Mouse (Mus musculus): Measurements from ENCODE around the gene Vwa8. TPM values are rescaled to one million over a fixed set of nuclear protein-coding genes. Genes with fewer than 3 reads are reported as not detected.

Vwa8 gene
- total RNA-seq, 2 experiments from 2014 or later: 18.6 to 21.4 TPM

DNA sequence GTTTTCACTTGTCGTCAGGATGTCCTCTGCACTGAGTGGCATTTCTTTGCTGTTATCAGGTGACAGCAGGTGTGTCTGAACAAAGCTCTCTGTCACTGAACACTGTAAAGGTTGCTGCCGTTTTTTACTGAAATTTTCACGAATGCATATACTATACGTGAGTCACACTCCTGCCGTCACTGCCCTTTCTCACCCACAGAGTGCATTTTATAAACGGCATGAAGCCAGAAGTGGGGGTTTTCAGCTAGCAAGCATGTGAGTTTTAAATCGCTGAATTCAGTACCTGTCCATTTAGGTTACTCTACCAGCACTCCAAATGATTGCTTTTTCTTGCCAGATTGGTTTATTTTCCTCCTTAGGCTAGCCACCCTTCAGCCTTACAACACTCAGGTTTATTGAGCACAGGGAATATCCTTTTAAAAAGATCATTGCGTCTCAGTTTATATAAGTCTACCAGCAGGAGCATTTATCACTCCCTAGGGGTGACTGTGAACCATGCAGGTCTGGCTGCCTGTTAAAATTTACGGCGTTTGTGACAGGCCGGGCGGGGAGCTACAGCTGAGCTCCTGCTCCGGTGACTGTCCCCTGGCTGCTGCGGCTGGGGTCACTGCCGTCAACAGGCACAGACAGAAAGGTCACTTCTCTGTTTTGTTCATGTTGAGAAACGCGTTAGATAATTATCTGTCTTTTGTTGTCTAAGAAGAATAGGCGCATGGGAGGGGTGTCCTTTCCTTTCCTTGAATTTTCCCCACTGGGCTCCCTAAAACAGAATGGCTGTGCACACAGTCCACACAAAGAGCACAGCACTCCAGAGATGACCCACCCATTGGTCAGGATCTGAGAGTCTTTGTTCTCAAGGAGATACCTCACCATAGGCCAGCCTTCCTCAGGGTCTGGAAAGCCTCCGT lies 291.3 kb downstream of the Vwa8 start:
- DNase-seq (ENCODE audit: low spot score in 2 of 2): no peak

DNA sequence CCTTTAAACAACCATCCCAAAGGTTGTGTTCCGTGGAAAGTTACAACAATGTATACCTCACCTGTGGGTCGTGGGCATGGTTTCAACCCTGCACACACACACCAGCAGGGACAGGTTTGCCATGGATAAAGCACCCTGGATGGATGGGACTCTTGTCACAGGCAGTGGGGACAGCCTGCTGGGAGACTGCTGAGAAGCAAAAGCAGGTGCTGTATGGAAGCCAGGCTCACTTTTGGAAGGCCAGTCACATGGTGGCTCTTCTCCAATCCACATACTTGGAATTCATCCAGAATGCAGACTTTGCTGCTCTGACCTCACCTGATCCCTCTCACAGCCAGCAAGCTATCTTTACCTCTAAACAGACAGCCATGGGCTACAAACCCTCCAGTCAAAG lies 292.0 kb downstream of the Vwa8 start:
- no peak for DNase-seq (ENCODE audit: low spot score in 2 of 2)

DNA sequence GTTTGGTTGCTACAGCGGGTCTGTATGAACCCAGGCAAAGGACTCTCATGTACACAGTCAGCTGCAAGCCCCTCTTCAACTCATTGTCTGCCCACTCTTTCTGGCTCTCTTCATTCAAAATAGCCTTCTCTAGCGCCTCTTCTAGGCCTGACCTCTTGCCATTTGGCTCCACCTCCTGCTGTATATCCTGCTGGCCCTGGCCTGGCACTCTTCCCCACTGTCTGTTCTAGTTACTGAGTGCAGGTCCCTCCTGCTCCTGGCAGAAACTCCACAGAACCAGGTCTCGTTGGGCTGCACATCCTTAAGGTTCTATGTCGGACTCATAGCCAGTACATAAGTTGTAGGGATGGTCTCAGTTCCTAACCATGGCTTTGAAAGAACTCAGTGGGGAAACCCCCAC lies 293.5 kb downstream of the Vwa8 start:
- DNase-seq (ENCODE audit: low spot score in 2 of 2): no peak

DNA sequence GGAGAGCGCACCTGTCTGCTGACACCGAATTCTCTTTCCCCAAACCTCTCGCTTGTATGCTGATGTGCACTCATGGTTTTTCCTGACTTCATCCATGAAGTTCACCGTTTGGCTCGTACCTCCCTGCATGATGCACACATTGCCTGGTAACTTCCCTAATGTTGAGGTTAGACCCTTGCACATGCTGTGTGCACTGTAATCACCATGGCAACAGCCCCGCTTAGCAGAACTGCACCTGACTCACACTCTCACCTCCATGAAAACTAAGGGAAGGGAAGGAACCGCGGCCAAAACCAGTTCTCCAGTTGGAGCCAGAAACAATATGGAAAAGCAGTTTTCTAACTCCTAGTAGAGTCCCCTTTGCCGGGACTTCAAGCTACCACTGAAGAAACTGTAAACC lies 294.8 kb downstream of the Vwa8 start:
- DNase-seq (ENCODE audit: low spot score in 2 of 2): no peak

DNA sequence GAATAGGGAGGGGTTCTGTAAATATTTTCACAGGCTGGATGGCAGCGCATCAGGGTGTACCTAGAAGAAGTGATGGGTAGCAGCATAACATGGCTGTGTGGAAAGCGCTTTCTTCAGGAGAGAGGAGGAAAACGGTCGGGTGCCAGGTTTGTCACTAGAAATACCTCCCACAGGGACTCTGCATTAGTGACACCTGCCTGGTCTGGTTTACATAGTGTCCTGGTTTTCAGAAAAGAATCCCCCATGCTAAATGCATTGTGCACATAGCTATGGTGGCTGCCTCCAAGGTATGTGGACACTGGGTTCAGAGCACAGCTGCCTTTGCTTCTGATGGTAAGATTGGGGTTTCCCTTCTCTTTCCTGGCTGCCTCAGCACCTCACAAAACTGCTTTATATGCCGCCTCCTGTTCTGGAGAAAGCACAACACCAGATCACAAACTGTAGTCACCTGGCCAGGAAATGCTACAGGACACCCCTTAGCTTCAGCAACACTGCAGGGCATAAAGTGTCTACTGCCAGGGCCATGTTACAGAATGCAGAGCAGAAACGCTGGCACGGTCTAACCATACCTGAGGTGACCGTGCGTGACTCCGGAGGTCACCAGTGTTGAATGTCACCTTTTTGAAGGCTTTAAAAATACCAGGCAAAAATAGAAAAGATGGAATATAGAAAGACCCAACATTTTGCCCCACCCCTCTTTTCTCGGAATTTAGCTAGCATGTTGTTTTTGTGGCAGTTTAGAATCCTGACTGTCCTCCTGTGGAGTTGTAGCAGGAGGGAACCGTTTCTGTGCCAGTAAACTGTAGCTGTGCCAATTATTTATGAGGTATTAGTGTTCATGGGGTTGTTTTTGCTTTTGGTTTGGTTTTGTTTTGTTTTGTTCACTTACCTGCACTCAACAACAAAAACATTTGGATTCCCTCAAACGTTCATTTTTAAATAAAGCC lies 295.7 kb downstream of the Vwa8 start:
- no peak for DNase-seq (ENCODE audit: low spot score in 2 of 2)

- no peak for DNase-seq (ENCODE audit: low spot score in 2 of 2)
These were observed 302.9 kb downstream of the Vwa8 start for GRCm38 (mm10) chr14:79151711-79152110.

GRCm38 (mm10) chr14:79153896-79154295 lies 305.0 kb downstream of the Vwa8 start:
- DNase-seq (ENCODE audit: low spot score in 2 of 2): no peak

DNA sequence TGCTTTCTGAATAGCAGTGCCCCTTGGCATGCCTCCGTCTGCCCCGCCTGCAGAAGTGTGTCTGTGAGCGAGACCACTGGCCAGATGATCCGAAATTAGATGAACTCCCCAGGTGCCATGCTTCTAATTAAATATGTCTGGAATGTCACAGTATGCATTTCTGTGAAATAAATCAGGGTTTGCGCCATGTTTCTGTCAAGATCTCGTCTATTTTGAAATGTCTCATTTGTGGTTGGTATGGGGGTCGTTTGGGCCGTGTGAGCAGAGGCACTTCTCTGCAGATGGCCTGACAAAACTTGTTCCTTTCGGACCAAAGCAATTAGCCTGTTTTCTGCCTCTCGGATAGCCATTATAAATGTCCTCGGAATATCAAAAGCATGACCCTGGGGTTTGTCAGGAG lies 306.1 kb downstream of the Vwa8 start:
- no peak for DNase-seq (ENCODE audit: low spot score in 2 of 2)

DNA sequence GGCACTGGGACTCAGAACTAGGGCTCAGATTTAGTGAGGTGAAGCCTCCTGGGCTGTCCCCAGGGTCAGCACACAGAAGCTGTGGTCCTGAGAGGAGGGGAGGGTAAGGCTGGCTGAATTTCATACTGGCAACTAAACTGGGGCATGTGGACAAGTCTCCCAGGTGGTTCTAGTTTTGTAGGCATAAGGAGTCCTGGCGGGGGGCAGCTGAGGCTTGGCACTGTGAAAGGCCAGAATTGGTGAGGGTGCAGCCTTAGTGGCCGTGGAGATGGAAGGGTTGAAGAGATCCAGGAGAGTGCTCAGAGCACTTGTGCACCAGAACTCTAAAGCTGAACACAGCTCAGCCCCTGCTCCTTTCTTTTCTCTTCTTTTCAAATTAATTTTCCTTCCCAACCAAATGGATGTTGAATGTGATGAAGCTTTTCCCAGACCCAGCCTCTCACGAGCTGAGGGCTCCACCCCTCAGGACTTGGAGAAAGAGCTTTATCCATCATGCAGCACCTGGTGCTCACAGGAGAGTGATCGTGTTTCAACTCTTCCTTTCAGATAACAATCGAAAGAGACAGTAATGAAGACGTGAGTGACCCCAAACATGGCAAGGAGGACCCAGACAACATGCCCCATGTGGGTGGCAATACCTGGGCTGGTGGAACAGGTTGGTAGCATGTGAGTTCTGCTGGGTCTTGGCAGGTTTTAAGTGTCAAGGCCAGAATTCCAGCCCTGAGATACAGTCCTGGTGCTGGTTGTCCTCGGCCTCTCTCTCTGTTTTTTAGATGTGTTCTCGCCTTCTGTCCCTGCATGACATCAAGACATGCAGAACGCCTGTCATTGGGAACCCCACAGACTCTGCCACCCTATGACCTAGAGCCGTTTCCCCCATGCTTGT lies 307.9 kb downstream of the Vwa8 start:
- DNase-seq (ENCODE audit: low spot score in 2 of 2): no peak

GRCm38 (mm10) chr14:79157451-79158218 lies 308.8 kb downstream of the Vwa8 start:
- no peak for DNase-seq (ENCODE audit: low spot score in 2 of 2)

GRCm38 (mm10) chr14:79158219-79158521 lies 309.3 kb downstream of the Vwa8 start:
- DNase-seq (ENCODE audit: low spot score in 2 of 2): no peak

DNA sequence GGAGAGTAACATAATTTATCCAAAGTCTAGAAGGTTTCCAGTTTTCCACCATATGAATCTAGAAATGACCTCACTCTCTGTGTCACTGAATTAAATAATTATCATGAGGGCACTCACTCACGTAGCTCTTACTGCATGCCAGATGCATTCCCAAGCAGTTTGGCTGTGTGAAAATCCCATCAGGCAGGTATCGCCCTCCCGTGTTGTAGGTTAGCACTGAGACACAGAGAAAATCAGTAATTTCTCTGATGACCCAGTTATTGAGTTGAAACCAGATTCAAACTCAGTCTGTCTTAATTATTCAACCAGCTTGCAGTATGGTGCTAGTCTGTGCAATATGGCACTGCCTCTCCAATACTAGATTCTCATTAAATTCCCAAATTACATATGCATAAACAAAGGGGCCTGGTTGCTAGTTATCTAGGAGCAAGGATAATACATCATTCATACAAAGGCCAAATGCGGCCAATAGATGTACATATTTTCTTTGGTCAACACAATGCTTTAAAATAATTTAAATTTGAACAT lies 309.9 kb downstream of the Vwa8 start:
- DNase-seq (ENCODE audit: low spot score in 2 of 2): no peak

- no peak for DNase-seq (ENCODE audit: low spot score in 2 of 2)
These were observed 310.6 kb downstream of the Vwa8 start for GRCm38 (mm10) chr14:79159451-79159850.

GRCm38 (mm10) chr14:79160486-79160885 lies 311.6 kb downstream of the Vwa8 start:
- no peak for DNase-seq (ENCODE audit: low spot score in 2 of 2)

DNA sequence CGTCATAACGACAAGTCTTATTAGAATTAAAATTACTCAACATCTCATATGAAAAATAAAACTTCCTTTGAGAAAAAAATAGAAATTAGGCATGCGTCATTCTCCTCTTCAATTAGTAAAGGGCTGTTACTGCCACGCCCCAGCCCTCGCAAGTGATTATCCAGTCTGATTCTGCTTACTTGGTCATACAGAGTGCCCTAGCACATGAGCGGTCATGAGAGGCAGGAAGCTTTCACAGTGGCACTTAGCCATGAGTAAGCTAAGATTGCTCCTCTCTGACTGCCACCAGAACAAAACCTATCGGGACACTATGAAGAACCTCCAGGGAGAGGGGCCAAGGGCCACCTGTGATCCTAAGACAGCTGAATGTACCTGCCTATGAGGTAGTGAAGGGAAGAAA lies 312.1 kb downstream of the Vwa8 start:
- DNase-seq (ENCODE audit: low spot score in 2 of 2): no peak

- no peak for DNase-seq (ENCODE audit: low spot score in 2 of 2)
These were observed 312.9 kb downstream of the Vwa8 start for GRCm38 (mm10) chr14:79161741-79162140.

- DNase-seq (ENCODE audit: low spot score in 2 of 2): no peak
These were observed 313.8 kb downstream of the Vwa8 start for GRCm38 (mm10) chr14:79162678-79163077.

DNA sequence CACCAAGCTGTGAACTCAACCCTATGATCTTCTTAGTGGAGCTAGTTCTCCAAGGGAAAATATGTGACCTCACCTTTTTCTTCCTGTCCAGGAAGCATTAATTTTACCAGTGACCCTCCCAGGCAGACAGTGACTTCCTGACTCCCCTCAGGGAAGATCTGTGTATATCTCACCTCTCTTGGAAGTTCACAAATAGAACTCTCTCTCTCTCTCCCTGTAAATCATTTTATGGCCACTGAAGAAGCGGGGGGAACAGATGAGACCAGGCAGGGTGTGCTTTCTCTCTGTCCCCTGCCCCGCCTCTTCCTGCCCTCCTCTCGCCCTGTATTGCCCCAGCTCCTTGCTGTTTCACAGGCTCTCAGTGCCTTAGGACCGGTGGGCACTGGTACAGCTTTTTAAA lies 315.5 kb downstream of the Vwa8 start:
- no peak for DNase-seq (ENCODE audit: low spot score in 2 of 2)

- no peak for DNase-seq (ENCODE audit: low spot score in 2 of 2)
These were observed 316.1 kb downstream of the Vwa8 start for GRCm38 (mm10) chr14:79164925-79165324.

- DNase-seq (ENCODE audit: low spot score in 2 of 2): no peak
These were observed 325.7 kb downstream of the Vwa8 start for GRCm38 (mm10) chr14:79174526-79174925.
